In the genomic region with DNA sequence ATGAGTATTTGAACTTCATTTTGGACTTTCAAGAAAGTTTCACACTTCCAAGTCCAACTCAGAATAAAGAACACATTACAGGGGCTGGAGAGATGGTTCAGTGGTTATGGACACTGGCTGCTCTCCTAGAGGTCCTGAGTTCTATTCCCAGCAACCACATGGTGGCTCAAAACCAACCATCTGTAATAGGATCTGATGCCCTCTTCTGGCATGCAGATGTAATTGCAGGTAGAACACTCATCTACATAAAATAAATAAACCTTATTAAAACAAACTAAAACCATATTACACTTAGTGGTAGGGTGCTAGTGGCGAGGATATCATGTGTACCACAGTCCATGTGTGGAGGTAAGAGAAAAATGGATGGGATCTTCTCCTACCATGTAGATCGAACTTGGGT, we compare ENCODE assay signal across 19 mouse cellular contexts. TPM values are rescaled to one million over a fixed set of nuclear protein-coding genes. Genes with fewer than 3 reads are reported as not detected.
DNase-seq lines count a peak whose midpoint lies in the region; ATAC-seq and TF ChIP-seq lines count a peak whose summit lies in the region.
"Had no signal": no experiment of that assay in that cellular context is flagged by ENCODE, and none has a peak within 500 bp of the region (broad histone marks: within the 10 kb centered on the region; RNA-seq: fewer than 3 reads in every experiment).

No protein-coding gene starts in this region.

- H3K9ac ChIP-seq in kidney, embryonic 14.5 days (ENCODE audit: low read depth, low read length): no peak overlapping the region
- no peak overlapping the region for H3K9ac ChIP-seq in lung, postnatal 0 days (replicated peaks; ENCODE audit: low read depth)
- no peak overlapping the region for H3K9ac ChIP-seq in forebrain, embryonic 16.5 days (replicated peaks; ENCODE audit: low read depth, low read length)
- no peak overlapping the region for H3K9ac ChIP-seq in kidney, embryonic 16.5 days (replicated peaks; ENCODE audit: low read length)
- H3K9ac ChIP-seq: forebrain, embryonic 13.5 days; intestine, embryonic 15.5 days; liver, embryonic 15.5 days; neural tube, embryonic 15.5 days had no signal

- TF ChIP-seq POLR2A in kidney, adult 2 months (IDR thresholded peaks at IDR 0.05; ENCODE audit: low read depth, low read length): no peak

- DNase-seq in kidney, adult 2 months: no peak
- DNase-seq in lung, postnatal 0 days (ENCODE audit: low spot score): no peak
- no peak for DNase-seq in lung, postnatal 36 days
- DNase-seq in ES-CJ7 (ENCODE audit: low read depth, low spot score): peak; percentile 53
- DNase-seq: cerebellum, postnatal 25 days; heart, adult 11 months; layer of hippocampus, postnatal 36 days; left cerebral cortex, postnatal 4 days; lung, postnatal 4 days; right cerebral cortex, postnatal 25 days had no signal

- no peak for ATAC-seq in kidney, embryonic 14.5 days (ENCODE audit: low FRiP score, low TSS enrichment)
- ATAC-seq in lung, postnatal 0 days: no peak
- no peak for ATAC-seq in forebrain, embryonic 16.5 days
- ATAC-seq in kidney, embryonic 16.5 days (ENCODE audit: low FRiP score, low TSS enrichment): no peak
- ATAC-seq: forebrain, embryonic 13.5 days; intestine, embryonic 15.5 days had no signal

- no peak overlapping the region for H3K27ac ChIP-seq in kidney, adult 2 months (ENCODE audit: insufficient read depth, low read depth, low read length)
- H3K27ac ChIP-seq in kidney, embryonic 14.5 days (ENCODE audit: low read depth, low read length): no peak overlapping the region
- no peak overlapping the region for H3K27ac ChIP-seq in lung, postnatal 0 days (ENCODE audit: low read length)
- no peak overlapping the region for H3K27ac ChIP-seq in forebrain, embryonic 16.5 days (ENCODE audit: low read length)
- H3K27ac ChIP-seq in kidney, embryonic 16.5 days (ENCODE audit: low read length): no peak overlapping the region
- H3K27ac ChIP-seq: embryonic facial prominence, embryonic 10.5 days; forebrain, embryonic 13.5 days; intestine, embryonic 15.5 days; liver, embryonic 15.5 days; midbrain, embryonic 10.5 days; neural tube, embryonic 15.5 days had no signal

- no peaks in the 10 kb centered on the region for H3K4me1 ChIP-seq in kidney, adult 2 months (ENCODE audit: control insufficient read depth, insufficient read depth, low read length)
- no peaks in the 10 kb centered on the region; the same call in 1 of the 2 replicates for H3K4me1 ChIP-seq in kidney, embryonic 14.5 days (ENCODE audit: control insufficient read depth, insufficient read depth, low read length)
- H3K4me1 ChIP-seq in lung, postnatal 0 days (ENCODE audit: insufficient read depth, low read depth, low read length): no peaks in the 10 kb centered on the region
- peaks cover 6% of the 10 kb centered on the region; the same call in 1 of the 2 replicates for H3K4me1 ChIP-seq in forebrain, embryonic 16.5 days (replicated peaks; ENCODE audit: control insufficient read depth, insufficient read depth, low read length)
- H3K4me1 ChIP-seq in kidney, embryonic 16.5 days (ENCODE audit: insufficient read depth, low read length): peaks cover 10% of the 10 kb centered on the region; the same call in 1 of the 2 replicates

- H3K27me3 ChIP-seq in kidney, adult 2 months (replicated peaks; ENCODE audit: control insufficient read depth, insufficient read depth, low read length): no peaks in the 10 kb centered on the region
- H3K27me3 ChIP-seq in kidney, embryonic 14.5 days (ENCODE audit: control insufficient read depth, insufficient read depth, low read length): peaks cover 3% of the 10 kb centered on the region; the same call in 1 of the 2 replicates
- 0 out of 2 replicates have a peak, but pooled peaks cover 8% of the 10 kb centered on the region for H3K27me3 ChIP-seq in lung, postnatal 0 days (replicated peaks; ENCODE audit: insufficient read depth, low read length)
- H3K27me3 ChIP-seq in forebrain, embryonic 16.5 days (replicated peaks; ENCODE audit: control insufficient read depth, insufficient read depth, low read length): peaks cover 16% of the 10 kb centered on the region
- H3K27me3 ChIP-seq in kidney, embryonic 16.5 days (ENCODE audit: insufficient read depth, low read length): peaks cover 13% of the 10 kb centered on the region

- no peaks in the 10 kb centered on the region for H3K9me3 ChIP-seq in kidney, embryonic 14.5 days (ENCODE audit: control insufficient read depth, low read length)
- no peaks in the 10 kb centered on the region for H3K9me3 ChIP-seq in lung, postnatal 0 days (ENCODE audit: low read length)
- H3K9me3 ChIP-seq in forebrain, embryonic 16.5 days (ENCODE audit: control insufficient read depth, low read length): no peaks in the 10 kb centered on the region
- no peaks in the 10 kb centered on the region for H3K9me3 ChIP-seq in kidney, embryonic 16.5 days (ENCODE audit: low read length)
- H3K9me3 ChIP-seq: embryonic facial prominence, embryonic 10.5 days; forebrain, embryonic 13.5 days; intestine, embryonic 15.5 days; liver, embryonic 15.5 days; midbrain, embryonic 10.5 days; neural tube, embryonic 15.5 days had no signal

- H3K36me3 ChIP-seq in kidney, adult 2 months (ENCODE audit: control insufficient read depth, insufficient read depth, low read length): no peaks in the 10 kb centered on the region
- H3K36me3 ChIP-seq in kidney, embryonic 14.5 days (ENCODE audit: control insufficient read depth, insufficient read depth, low read length): no peaks in the 10 kb centered on the region
- no peaks in the 10 kb centered on the region for H3K36me3 ChIP-seq in lung, postnatal 0 days (ENCODE audit: insufficient read depth, low read length)
- no peaks in the 10 kb centered on the region for H3K36me3 ChIP-seq in forebrain, embryonic 16.5 days (ENCODE audit: control insufficient read depth, insufficient read depth)
- no peaks in the 10 kb centered on the region for H3K36me3 ChIP-seq in kidney, embryonic 16.5 days (ENCODE audit: insufficient read depth, low read length)
- H3K36me3 ChIP-seq: embryonic facial prominence, embryonic 10.5 days; intestine, embryonic 15.5 days; liver, embryonic 15.5 days; midbrain, embryonic 10.5 days; neural tube, embryonic 15.5 days had no signal

- TF ChIP-seq CTCF in kidney, adult 2 months (conservative IDR thresholded peaks at IDR 0.05; ENCODE audit: insufficient read depth, insufficient read length, low read depth, low read length): peak; percentile 23; the same call in 1 of the 2 replicates
- peak; percentile 43 for TF ChIP-seq CTCF in lung, postnatal 0 days (IDR thresholded peaks at IDR 0.05)

- H3K4me2 ChIP-seq in kidney, embryonic 14.5 days (replicated peaks; ENCODE audit: low read depth, low read length): no peak overlapping the region
- H3K4me2 ChIP-seq in lung, postnatal 0 days (replicated peaks; ENCODE audit: low read depth, low read length): no peak overlapping the region
- H3K4me2 ChIP-seq in forebrain, embryonic 16.5 days (ENCODE audit: low read length): no peak overlapping the region
- H3K4me2 ChIP-seq in kidney, embryonic 16.5 days (replicated peaks; ENCODE audit: low read depth, low read length): no peak overlapping the region
- H3K4me2 ChIP-seq: forebrain, embryonic 13.5 days; intestine, embryonic 15.5 days; liver, embryonic 15.5 days; neural tube, embryonic 15.5 days had no signal

- no peak overlapping the region for H3K4me3 ChIP-seq in kidney, adult 2 months (ENCODE audit: insufficient read depth, low read depth, low read length)
- no peak overlapping the region for H3K4me3 ChIP-seq in kidney, embryonic 14.5 days (ENCODE audit: low read length)
- no peak overlapping the region for H3K4me3 ChIP-seq in lung, postnatal 0 days (ENCODE audit: low read depth, low read length)
- H3K4me3 ChIP-seq in forebrain, embryonic 16.5 days (replicated peaks; ENCODE audit: low read length): no peak overlapping the region
- H3K4me3 ChIP-seq in kidney, embryonic 16.5 days (ENCODE audit: low read length): no peak overlapping the region
- H3K4me3 ChIP-seq: embryonic facial prominence, embryonic 10.5 days; forebrain, embryonic 13.5 days; intestine, embryonic 15.5 days; liver, embryonic 15.5 days; midbrain, embryonic 10.5 days; neural tube, embryonic 15.5 days had no signal

- TF ChIP-seq EP300 in lung, postnatal 0 days (IDR thresholded peaks at IDR 0.05): no peak

- 89% methylated on average over 2 of the region's 2 CpGs for WGBS in kidney, adult 2 months
- 85% methylated on average over 2 of the region's 2 CpGs for WGBS in kidney, embryonic 14.5 days
- 79% methylated on average over 2 of the region's 2 CpGs for WGBS in lung, postnatal 0 days
- 71% methylated on average over 2 of the region's 2 CpGs for WGBS in forebrain, embryonic 16.5 days
- 75% methylated on average over 2 of the region's 2 CpGs for WGBS in kidney, embryonic 16.5 days

RNA-seq across cellular contexts. Expression of gene Alkbh5, which starts 23.7 kb away (rescaled TPM):
- 38.8 and 39.7 TPM in 2 replicates for polyA plus RNA-seq in kidney, adult 2 months (2012; rRNA removed)
- 39.8 and 44.3 TPM in 2 replicates for polyA plus RNA-seq in kidney, embryonic 14.5 days (2014; fragmentation: Nextera tagmentation; extraction: Ambion mirVana)
- polyA plus RNA-seq in lung, postnatal 0 days (2015; fragmentation: Nextera tagmentation; extraction: Ambion mirVana): 36.5 and 40.5 TPM in 2 replicates
- polyA plus RNA-seq in forebrain, embryonic 16.5 days (2015; fragmentation: Nextera tagmentation; extraction: Ambion mirVana): 24.2 and 25.9 TPM in 2 replicates
- 34.5 and 34.8 TPM in 2 replicates for polyA plus RNA-seq in kidney, embryonic 16.5 days (2015; fragmentation: Nextera tagmentation; extraction: Ambion mirVana)

RNA-seq across cellular contexts. Expression of gene Myo15, which starts 43.4 kb away (rescaled TPM):
- 0.14 and 0.24 TPM in 2 replicates for polyA plus RNA-seq in kidney, adult 2 months (2012; rRNA removed)
- polyA plus RNA-seq in kidney, embryonic 14.5 days (2014; fragmentation: Nextera tagmentation; extraction: Ambion mirVana): 0.33 and 0.38 TPM in 2 replicates
- polyA plus RNA-seq in lung, postnatal 0 days (2015; fragmentation: Nextera tagmentation; extraction: Ambion mirVana): 0.12 and 0.21 TPM in 2 replicates
- 0.08 and 0.15 TPM in 2 replicates for polyA plus RNA-seq in forebrain, embryonic 16.5 days (2015; fragmentation: Nextera tagmentation; extraction: Ambion mirVana)
- polyA plus RNA-seq in kidney, embryonic 16.5 days (2015; fragmentation: Nextera tagmentation; extraction: Ambion mirVana): 0.24 and 0.35 TPM in 2 replicates

RNA-seq across cellular contexts. Expression of gene Drg2, which starts 58.1 kb away (rescaled TPM):
- 64.8 and 66.1 TPM in 2 replicates for polyA plus RNA-seq in kidney, adult 2 months (2012; rRNA removed)
- polyA plus RNA-seq in kidney, embryonic 14.5 days (2014; fragmentation: Nextera tagmentation; extraction: Ambion mirVana): 118 and 123 TPM in 2 replicates
- polyA plus RNA-seq in lung, postnatal 0 days (2015; fragmentation: Nextera tagmentation; extraction: Ambion mirVana): 48.6 and 49.1 TPM in 2 replicates
- 103 TPM in 2 replicates for polyA plus RNA-seq in forebrain, embryonic 16.5 days (2015; fragmentation: Nextera tagmentation; extraction: Ambion mirVana)
- 123 and 127 TPM in 2 replicates for polyA plus RNA-seq in kidney, embryonic 16.5 days (2015; fragmentation: Nextera tagmentation; extraction: Ambion mirVana)
